Mouse (Mus musculus) stomach, embryonic 14.5 days (tissue): ENCODE measurements around the gene Kcnj14. TPM values are rescaled to one million over a fixed set of nuclear protein-coding genes. Genes with fewer than 3 reads are reported as not detected.
A peak's percentile ranks its signal among the peaks of the same experiment; 100 is the strongest.

ENCODE experiments used
- ATAC-seq: fragments of 200-750 bp; cut with Nextera tagmentation; 2 replicates; pipeline ENCODE4 v1.8.0; 2017; ENCODE audit warnings: low read depth, moderate TSS enrichment; ENCODE audit not compliant: insufficient number of reproducible peaks, insufficient read depth, low FRiP score
- H3K27ac ChIP-seq: fragments of 300-500 bp; sonication (generic); 2 replicates; pipeline ENCODE4 v1.5.1; 2014; ENCODE audit warnings: mild to moderate bottlenecking, low read length, moderate library complexity, mixed read lengths
- H3K27me3 ChIP-seq: fragments of 300-500 bp; sonication (generic); 2 replicates; pipeline ENCODE4 v1.6.1; 2014; ENCODE audit warnings: low read length, control low read depth, mixed read lengths; ENCODE audit not compliant: control insufficient read depth, insufficient read depth
- H3K36me3 ChIP-seq: fragments of 300-500 bp; sonication (generic); 2 replicates; pipeline ENCODE4 v1.6.1; 2014; ENCODE audit warnings: mild to moderate bottlenecking, control low read depth, low read length, moderate library complexity, mixed read lengths; ENCODE audit not compliant: control insufficient read depth, insufficient read depth
- H3K4me1 ChIP-seq: fragments of 300-500 bp; sonication (generic); 2 replicates; pipeline ENCODE4 v1.6.1; 2014; ENCODE audit warnings: low read length, control low read depth, mixed read lengths; ENCODE audit not compliant: control insufficient read depth, insufficient read depth
- H3K4me2 ChIP-seq: fragments of 300-500 bp; sonication (generic); replicated peaks from 2 replicates; pipeline ENCODE4 v1.6.1; 2014; ENCODE audit warnings: low read depth, low read length, control low read depth
- H3K4me3 ChIP-seq: fragments of 300-500 bp; sonication (generic); 2 replicates; pipeline ENCODE4 v1.5.1; 2014; ENCODE audit warnings: low read depth, low read length, control low read depth
- H3K9ac ChIP-seq: fragments of 300-500 bp; sonication (generic); replicated peaks from 2 replicates; pipeline ENCODE4 v1.6.1; 2014; ENCODE audit warnings: low read depth, mild to moderate bottlenecking, control low read depth, low read length, moderate library complexity, mixed read lengths
- H3K9me3 ChIP-seq: fragments of 300-500 bp; sonication (generic); 2 replicates; pipeline ENCODE4 v1.6.1; 2016; ENCODE audit warnings: low read depth, low read length, control low read depth; ENCODE audit not compliant: control insufficient read depth
- WGBS: fragments of 180-500 bp; shearing (Covaris S2); extraction: QIAGEN DNeasy Blood & Tissue Kit; methylation state at CpG from one replicate; pipeline ENCODE4 v1.1.7; 2014; 5-methylcytosine and 5-hydroxymethylcytosine counted together
- polyA plus RNA-seq: library from polyadenylated mRNA; unstranded; fragments of >200 nt; fragmentation: Nextera tagmentation; extraction: Ambion mirVana; gene quantifications from 2 replicates; pipeline ENCODE4 v1.2.1, GENCODE M21; 2014

The Kcnj14 gene
- polyA plus RNA-seq: 1.3 and 1.4 TPM in 2 replicates

DNA sequence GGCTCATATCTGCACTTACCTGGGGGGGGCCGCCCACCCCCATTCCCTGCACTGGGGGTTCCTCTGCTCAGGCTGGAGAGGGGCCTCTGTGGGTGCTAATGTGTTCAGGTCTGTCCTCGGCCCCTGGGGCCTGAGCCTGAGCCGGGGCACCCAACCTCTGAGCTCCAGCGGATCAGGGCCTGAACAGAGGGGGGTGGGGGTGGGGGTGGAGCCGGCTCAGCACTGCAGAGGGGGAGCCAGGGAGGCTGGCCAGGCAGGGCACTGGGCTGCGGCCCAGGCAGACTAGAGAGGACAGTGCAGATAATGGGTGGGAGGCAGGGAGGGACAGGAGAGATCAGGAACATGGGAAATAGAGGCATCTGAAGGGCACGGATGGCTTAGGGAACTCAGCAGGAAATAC, at the start of gene Kcnj14:
Kcnj14 (minus strand) TSS at position 185 of the 400 bp plus-strand sequence.
- 69% methylated on average over 7 of the region's 7 CpGs for WGBS
- Histone ChIP-seq H3K4me2 (no peak within 1 kb of the TSS), H3K4me3 (no peak within 1 kb of the TSS), H3K9ac (no peak within 1 kb of the TSS), H3K27ac (no peak within 1 kb of the TSS), H3K36me3 (peaks cover 53% of the 10 kb centered on the region), H3K9me3 (no peaks in the 10 kb centered on the region), H3K4me1 (peaks cover 2% of the 10 kb centered on the region; the same call in 1 of the 2 replicates), H3K27me3 (no peaks in the 10 kb centered on the region)
- no peak for ATAC-seq

- ATAC-seq: peak; percentile 43
- H3K27ac ChIP-seq: peak overlapping the region; percentile 93
- WGBS: 1% methylated on average over 28 of the region's 28 CpGs
These were observed 48.7 kb upstream of the Kcnj14 start for GRCm38 (mm10) chr7:45873061-45873947.

DNA sequence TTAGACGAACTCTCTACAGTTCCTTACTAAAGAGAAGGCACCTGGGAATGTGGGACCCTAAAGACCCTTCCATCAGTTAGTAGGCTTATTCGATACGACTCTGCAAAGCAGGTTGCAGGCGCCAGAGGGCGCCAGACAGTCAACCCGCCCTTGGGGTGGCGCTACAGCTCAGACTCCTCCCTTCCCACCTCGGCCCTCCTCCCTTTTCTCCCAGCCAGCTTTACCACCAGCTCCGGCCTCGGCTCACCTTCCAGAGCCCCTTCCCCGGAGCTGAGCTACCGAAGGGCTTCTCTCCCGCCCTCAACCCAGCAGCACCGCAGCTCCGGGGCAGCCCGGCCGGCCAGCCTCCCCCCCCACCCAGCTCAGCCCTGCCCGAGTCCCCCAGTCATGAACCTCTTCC, 48.0 kb upstream of the Kcnj14 start, which contains the start of gene Kdelr1:
Kdelr1 (plus strand) TSS at position 149 of the 400 bp plus-strand sequence.
- H3K4me1 ChIP-seq: peaks cover 39% of the 10 kb centered on the region; the same call in 1 of the 2 replicates
- H3K4me3 ChIP-seq: peak within 1 kb of the TSS; percentile 76
- peak within 1 kb of the TSS; percentile 93 for H3K27ac ChIP-seq
- peak within 1 kb of the TSS; percentile 89 for H3K4me2 ChIP-seq
- peak; percentile 74 for ATAC-seq
- no peaks in the 10 kb centered on the region for H3K9me3 ChIP-seq
- 1% methylated on average over 18 of the region's 18 CpGs for WGBS
- H3K27me3 ChIP-seq: 0 out of 2 replicates have a peak, but pooled peaks cover 9% of the 10 kb centered on the region
- H3K9ac ChIP-seq: peak within 1 kb of the TSS; percentile 90
- H3K36me3 ChIP-seq: peaks cover 31% of the 10 kb centered on the region

More at GRCm38 (mm10) chr7:45873061-45873947, 48.7 kb upstream of the Kcnj14 start:
- Histone ChIP-seq H3K4me3 (peak overlapping the region; percentile 76), H3K4me1 (peaks cover 35% of the 10 kb centered on the region; the same call in 1 of the 2 replicates), H3K9ac (peak overlapping the region; percentile 90), H3K4me2 (peak overlapping the region; percentile 89), H3K36me3 (peaks cover 35% of the 10 kb centered on the region), H3K9me3 (no peaks in the 10 kb centered on the region), H3K27me3 (0 out of 2 replicates have a peak, but pooled peaks cover 9% of the 10 kb centered on the region)

DNA sequence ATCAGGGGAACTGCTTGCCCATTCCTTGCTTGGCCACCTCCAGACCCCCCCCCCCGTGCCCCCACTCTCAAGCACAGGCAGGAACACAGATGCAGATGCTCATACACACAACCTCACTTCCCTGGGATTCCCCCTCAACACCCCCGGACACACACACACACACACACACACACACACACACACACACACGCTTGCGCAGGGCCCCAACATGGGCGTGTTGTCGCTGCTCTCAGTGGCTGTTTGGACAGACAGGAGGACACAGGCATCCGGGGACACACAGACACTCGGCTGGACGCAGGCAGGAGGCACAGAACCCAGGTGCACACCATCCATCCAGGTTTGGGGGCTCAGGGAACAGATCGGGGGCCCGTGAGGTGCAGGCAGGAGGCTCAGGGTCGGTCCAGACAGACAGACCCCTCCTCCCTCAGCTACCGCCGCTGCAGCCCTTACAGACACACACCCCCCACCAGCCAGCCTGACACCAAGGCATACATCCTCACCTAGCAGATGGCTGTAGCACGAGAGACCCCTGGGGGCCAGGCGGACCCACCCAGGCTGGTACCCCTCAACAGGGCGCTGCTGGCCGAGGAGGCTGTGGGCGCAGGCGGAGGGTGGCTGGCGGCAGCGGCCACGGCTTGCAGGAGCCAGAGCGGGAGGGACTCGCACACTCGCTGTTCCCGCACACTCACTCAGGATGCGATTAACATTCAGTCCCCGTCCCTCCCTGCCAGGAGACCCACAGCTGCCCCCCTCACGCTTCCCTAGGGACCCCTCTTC, 45.9 kb upstream of the Kcnj14 start:
- Histone ChIP-seq H3K27me3 (0 out of 2 replicates have a peak, but pooled peaks cover 12% of the 10 kb centered on the region), H3K4me1 (peaks cover 47% of the 10 kb centered on the region; the same call in 1 of the 2 replicates)
- 1% methylated on average over 30 of the region's 30 CpGs for WGBS

GRCm38 (mm10) chr7:45869787-45870186, 45.2 kb upstream of the Kcnj14 start:
- H3K9ac ChIP-seq: peak overlapping the region; percentile 14; the same call in 1 of the 2 replicates
- peak overlapping the region; percentile 9; the same call in 1 of the 2 replicates for H3K4me3 ChIP-seq
- no peak overlapping the region for H3K27ac ChIP-seq
- WGBS: 4% methylated on average over 14 of the region's 14 CpGs
- 0 out of 2 replicates have a peak, but pooled peaks cover 12% of the 10 kb centered on the region for H3K27me3 ChIP-seq
- peaks cover 4% of the 10 kb centered on the region for H3K36me3 ChIP-seq
- H3K4me1 ChIP-seq: peaks cover 45% of the 10 kb centered on the region; the same call in 1 of the 2 replicates
- ATAC-seq: no peak
- no peaks in the 10 kb centered on the region for H3K9me3 ChIP-seq
- H3K4me2 ChIP-seq: peak overlapping the region; percentile 43

More for the DNA sequence above, 45.9 kb upstream of the Kcnj14 start:
- Histone ChIP-seq H3K4me2 (peak overlapping the region; percentile 43), H3K9me3 (no peaks in the 10 kb centered on the region), H3K9ac (peak overlapping the region; percentile 28; the same call in 1 of the 2 replicates), H3K36me3 (peaks cover 10% of the 10 kb centered on the region), H3K27ac (no peak overlapping the region), H3K4me3 (peak overlapping the region; percentile 23)
- no peak for ATAC-seq

DNA sequence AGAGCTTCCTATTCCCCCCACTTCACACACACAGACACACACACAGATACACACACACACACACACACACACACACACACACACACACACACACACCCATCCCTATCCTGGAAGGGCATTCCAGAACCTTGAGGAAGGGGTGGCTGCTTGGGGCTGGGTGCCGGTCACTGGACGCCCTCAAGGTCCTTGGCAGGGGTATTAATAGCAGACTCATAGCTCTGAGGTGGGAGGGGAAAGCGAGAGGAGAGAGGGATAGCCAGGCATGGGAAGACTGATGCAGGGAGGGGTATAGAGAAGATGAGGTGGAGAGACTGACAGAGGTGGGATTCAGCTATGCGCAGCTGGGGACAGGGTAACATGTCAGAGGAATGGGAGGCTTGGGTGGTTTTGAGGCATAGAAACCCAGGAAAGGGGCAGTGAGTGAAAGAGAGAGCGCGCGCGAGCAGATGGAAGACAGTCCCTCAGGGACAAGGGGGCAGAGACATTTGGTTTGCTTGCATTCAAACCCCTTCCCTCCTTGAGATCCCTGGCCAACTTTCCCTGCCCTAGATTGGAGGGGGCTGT, 44.6 kb upstream of the Kcnj14 start:
- peak overlapping the region; percentile 43 for H3K4me2 ChIP-seq
- ATAC-seq: no peak
- H3K9ac ChIP-seq: 0 out of 2 replicates have a peak overlapping the region, but pooled peaks have one; percentile 14
- H3K36me3 ChIP-seq: no peaks in the 10 kb centered on the region
- 0 out of 2 replicates have a peak, but pooled peaks cover 12% of the 10 kb centered on the region for H3K27me3 ChIP-seq
- H3K4me3 ChIP-seq: no peak overlapping the region
- 21% methylated on average over 8 of the region's 8 CpGs for WGBS
- H3K9me3 ChIP-seq: no peaks in the 10 kb centered on the region
- peaks cover 39% of the 10 kb centered on the region; the same call in 1 of the 2 replicates for H3K4me1 ChIP-seq
- H3K27ac ChIP-seq: no peak overlapping the region

DNA sequence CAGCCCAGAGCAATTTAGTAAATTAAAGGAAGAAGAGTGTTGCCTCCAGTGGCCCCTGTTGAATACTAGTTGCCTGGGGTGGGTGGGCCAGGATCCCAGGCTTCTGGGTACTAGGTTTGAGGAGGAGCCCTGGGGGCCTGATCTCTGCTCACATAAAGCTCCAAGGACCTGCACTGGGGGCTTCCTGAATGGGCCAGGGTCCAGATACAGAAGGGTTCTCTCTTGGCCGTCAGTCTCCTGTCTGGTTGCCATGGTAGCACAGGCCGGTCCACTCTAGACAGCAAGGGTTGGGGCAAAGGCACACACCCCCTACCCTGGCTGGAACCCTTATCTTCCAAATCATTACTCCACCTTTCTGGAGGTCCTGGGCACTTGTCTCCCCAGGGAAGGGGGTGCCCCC, 43.3 kb upstream of the Kcnj14 start:
- 28% methylated on average over 2 of the region's 2 CpGs for WGBS
- ATAC-seq: no peak
- Histone ChIP-seq H3K36me3 (no peaks in the 10 kb centered on the region), H3K27ac (no peak overlapping the region), H3K27me3 (0 out of 2 replicates have a peak, but pooled peaks cover 12% of the 10 kb centered on the region), H3K9ac (no peak overlapping the region), H3K4me1 (peaks cover 32% of the 10 kb centered on the region; the same call in 1 of the 2 replicates), H3K4me2 (no peak overlapping the region), H3K4me3 (no peak overlapping the region), H3K9me3 (no peaks in the 10 kb centered on the region)
